Mouse (Mus musculus) midbrain, embryonic 10.5 days (tissue): Measurements from ENCODE around the gene Rorb. TPM values are rescaled to one million over a fixed set of nuclear protein-coding genes. Genes with fewer than 3 reads are reported as not detected.

Source experiments
- DNase-seq: peaks from one replicate; pipeline ENCODE4 v3.0.0-alpha.2; 2017; ENCODE audit warnings: low spot score
- H3K27ac ChIP-seq: fragments of 300-500 bp; sonication (generic); replicated peaks from 2 replicates; pipeline ENCODE4 v1.5.1; 2016; ENCODE audit warnings: mild to moderate bottlenecking
- H3K27me3 ChIP-seq: fragments of 300-500 bp; sonication (generic); 2 replicates; pipeline ENCODE4 v1.6.1; 2016; ENCODE audit warnings: low read depth, mild to moderate bottlenecking; ENCODE audit not compliant: poor library complexity, severe bottlenecking
- H3K36me3 ChIP-seq: fragments of 300-500 bp; sonication (generic); 2 replicates; pipeline ENCODE4 v1.6.1; 2016; ENCODE audit warnings: mild to moderate bottlenecking, moderate library complexity
- H3K4me1 ChIP-seq: fragments of 300-500 bp; sonication (generic); 2 replicates; pipeline ENCODE4 v1.6.1; 2016
- H3K4me3 ChIP-seq: fragments of 300-500 bp; sonication (generic); 2 replicates; pipeline ENCODE4 v1.5.1; 2016; ENCODE audit warnings: mild to moderate bottlenecking, moderate library complexity
- H3K9me3 ChIP-seq: fragments of 300-500 bp; sonication (generic); replicated peaks from 2 replicates; pipeline ENCODE4 v1.6.1; 2016; ENCODE audit warnings: mild to moderate bottlenecking
- WGBS: fragments of 180-500 bp; shearing (Covaris S2); methylation state at CpG from one replicate; pipeline ENCODE4 v1.1.7; 2016; 5-methylcytosine and 5-hydroxymethylcytosine counted together
- polyA plus RNA-seq: library from polyadenylated mRNA; unstranded; fragments of >200 nt; fragmentation: Nextera tagmentation; extraction: Ambion mirVana; gene quantifications from 2 replicates; pipeline ENCODE4 v1.2.1, GENCODE M21; 2016

The Rorb gene
- polyA plus RNA-seq, 1 experiment from 2014 or later, result 1.5 TPM

- Histone ChIP-seq H3K4me1 (no peaks in the 10 kb centered on the region), H3K27me3 (no peaks in the 10 kb centered on the region), H3K9me3 (no peaks in the 10 kb centered on the region), H3K36me3 (no peaks in the 10 kb centered on the region), H3K27ac (no peak overlapping the region), H3K4me3 (no peak overlapping the region)
- 89% methylated on average over 7 of the region's 7 CpGs for WGBS
- DNase-seq, result no peak
Measured at GRCm38 (mm10) chr19:19089427-19089826, 21.6 kb downstream of the Rorb start.

DNA sequence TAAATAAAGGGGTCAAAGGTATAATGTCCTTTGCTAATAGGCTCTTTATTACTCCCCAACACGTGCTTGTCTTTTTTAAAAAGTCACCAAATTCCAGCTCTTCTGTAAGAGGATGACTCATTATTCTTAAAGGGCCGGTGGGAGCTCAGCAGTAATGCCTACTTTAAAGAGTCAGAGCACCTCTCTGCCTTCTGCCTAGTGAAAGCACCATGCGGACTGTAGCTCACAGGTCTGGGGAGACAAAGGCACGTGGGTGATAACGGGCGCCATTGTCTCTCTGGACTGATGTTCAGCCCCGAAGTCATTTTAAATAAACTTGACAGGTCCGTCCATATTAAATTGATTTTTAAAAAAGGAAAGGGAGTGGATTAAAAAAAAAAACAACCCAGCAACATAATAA, 33.1 kb downstream of the Rorb start:
- Histone ChIP-seq H3K9me3 (no peaks in the 10 kb centered on the region), H3K36me3 (no peaks in the 10 kb centered on the region), H3K4me3 (no peak overlapping the region), H3K4me1 (no peaks in the 10 kb centered on the region), H3K27me3 (no peaks in the 10 kb centered on the region), H3K27ac (no peak overlapping the region)
- 82% methylated on average over 8 of the region's 8 CpGs for WGBS
- no peak for DNase-seq

GRCm38 (mm10) chr19:19074756-19075155, 36.2 kb downstream of the Rorb start:
- H3K9me3 ChIP-seq, result no peaks in the 10 kb centered on the region
- no peaks in the 10 kb centered on the region for H3K36me3 ChIP-seq
- no peaks in the 10 kb centered on the region for H3K27me3 ChIP-seq
- WGBS, result 87% methylated on average over 6 of the region's 6 CpGs
- H3K4me3 ChIP-seq, result no peak overlapping the region
- DNase-seq, result no peak
- no peak overlapping the region for H3K27ac ChIP-seq
- no peaks in the 10 kb centered on the region for H3K4me1 ChIP-seq

DNA sequence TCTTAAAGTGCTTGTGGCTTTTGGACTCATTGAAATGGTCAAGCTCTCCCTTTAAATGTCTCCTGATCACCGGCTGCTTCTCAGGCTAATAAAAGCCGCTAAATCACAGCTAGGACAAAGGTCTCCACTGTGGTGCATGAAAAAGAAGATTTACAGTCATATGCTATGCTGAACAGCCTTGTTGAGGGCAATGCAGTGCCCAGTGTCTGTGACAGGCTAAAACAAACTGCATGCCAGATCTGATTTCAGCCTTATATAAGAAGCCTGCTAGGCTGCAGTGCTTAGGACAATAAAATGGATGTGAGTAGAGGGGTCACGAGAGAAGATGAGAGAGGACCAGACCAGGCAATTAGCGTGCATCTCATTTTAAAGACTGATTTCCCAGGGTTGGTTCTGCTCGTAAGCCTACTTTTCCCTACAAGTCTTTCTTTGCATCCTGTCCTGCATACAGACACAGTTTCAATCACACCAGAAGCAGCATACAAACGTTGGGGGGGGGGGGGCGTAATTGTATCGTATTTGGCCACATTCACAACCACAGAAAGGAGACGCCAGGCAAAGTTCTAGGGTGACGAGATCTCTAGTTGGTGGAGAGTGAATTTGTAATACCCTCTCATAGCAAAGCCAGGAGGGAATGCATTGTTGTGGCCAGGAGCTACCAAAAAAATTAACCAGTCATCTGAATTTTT, 52.1 kb downstream of the Rorb start:
- no peak overlapping the region for H3K27ac ChIP-seq
- no peaks in the 10 kb centered on the region for H3K9me3 ChIP-seq
- WGBS, result 76% methylated on average over 10 of the region's 10 CpGs
- H3K36me3 ChIP-seq, result no peaks in the 10 kb centered on the region
- DNase-seq, result no peak
- no peaks in the 10 kb centered on the region for H3K27me3 ChIP-seq
- peaks cover 8% of the 10 kb centered on the region for H3K4me1 ChIP-seq
- no peak overlapping the region for H3K4me3 ChIP-seq

GRCm38 (mm10) chr19:19058201-19058600, 52.8 kb downstream of the Rorb start:
- WGBS, result 93% methylated on average over 8 of the region's 8 CpGs
- H3K27ac ChIP-seq, result no peak overlapping the region
- peaks cover 8% of the 10 kb centered on the region for H3K4me1 ChIP-seq
- DNase-seq, result no peak
- no peaks in the 10 kb centered on the region for H3K27me3 ChIP-seq
- no peaks in the 10 kb centered on the region for H3K9me3 ChIP-seq
- no peak overlapping the region for H3K4me3 ChIP-seq
- no peaks in the 10 kb centered on the region for H3K36me3 ChIP-seq

GRCm38 (mm10) chr19:19043138-19043537, 67.9 kb downstream of the Rorb start:
- Histone ChIP-seq H3K4me3 (no peak overlapping the region), H3K27ac (no peak overlapping the region), H3K4me1 (peaks cover 7% of the 10 kb centered on the region), H3K27me3 (no peaks in the 10 kb centered on the region), H3K36me3 (no peaks in the 10 kb centered on the region), H3K9me3 (no peaks in the 10 kb centered on the region)
- 58% methylated on average over 2 of the region's 2 CpGs for WGBS
- no peak for DNase-seq

- WGBS, result 64% methylated on average over 2 of the region's 2 CpGs
- H3K4me1 ChIP-seq, result peaks cover 7% of the 10 kb centered on the region
- H3K9me3 ChIP-seq, result no peaks in the 10 kb centered on the region
- H3K27me3 ChIP-seq, result no peaks in the 10 kb centered on the region
- no peak for DNase-seq
- no peak overlapping the region for H3K4me3 ChIP-seq
- no peaks in the 10 kb centered on the region for H3K36me3 ChIP-seq
- no peak overlapping the region for H3K27ac ChIP-seq
Measured at GRCm38 (mm10) chr19:19040800-19041199, 70.2 kb downstream of the Rorb start.

GRCm38 (mm10) chr19:19034482-19035315, 76.3 kb downstream of the Rorb start:
- Histone ChIP-seq H3K4me1 (no peaks in the 10 kb centered on the region), H3K27ac (no peak overlapping the region), H3K9me3 (no peaks in the 10 kb centered on the region), H3K36me3 (no peaks in the 10 kb centered on the region), H3K4me3 (no peak overlapping the region), H3K27me3 (no peaks in the 10 kb centered on the region)
- WGBS, result 88% methylated on average over 5 of the region's 5 CpGs
- no peak for DNase-seq

DNA sequence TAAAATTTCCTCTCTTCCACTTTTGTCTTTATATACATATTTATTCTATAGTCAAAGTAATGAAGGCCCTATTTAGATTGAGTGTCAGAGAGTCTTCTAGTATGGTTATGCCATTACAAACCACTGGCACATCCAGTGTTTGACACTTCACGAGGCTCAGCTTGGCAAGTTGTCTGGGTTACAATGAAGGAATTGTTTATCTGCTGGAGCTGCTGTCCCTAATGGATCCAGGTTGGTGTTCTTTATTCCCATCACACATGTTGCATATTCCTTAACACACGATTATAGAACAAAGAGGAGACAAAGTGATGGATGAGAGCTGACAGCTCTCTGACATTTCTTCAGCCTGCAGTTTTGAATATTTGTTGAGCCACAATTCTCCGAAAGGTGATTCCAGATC, 77.0 kb downstream of the Rorb start:
- WGBS, result 85% methylated on average over 3 of the region's 3 CpGs

GRCm38 (mm10) chr19:19005144-19005543, 105.9 kb downstream of the Rorb start:
- H3K9me3 ChIP-seq, result no peaks in the 10 kb centered on the region
- no peaks in the 10 kb centered on the region for H3K27me3 ChIP-seq
- no peaks in the 10 kb centered on the region for H3K36me3 ChIP-seq
- no peak overlapping the region for H3K4me3 ChIP-seq
- peaks cover 25% of the 10 kb centered on the region for H3K4me1 ChIP-seq
- peak; percentile 24 for DNase-seq
- peak overlapping the region; percentile 46; the same call in 1 of the 2 replicates for H3K27ac ChIP-seq
- WGBS, result 66% methylated on average over 6 of the region's 6 CpGs

More for the DNA sequence above, 77.0 kb downstream of the Rorb start:
- Histone ChIP-seq H3K27ac (no peak overlapping the region), H3K4me3 (no peak overlapping the region), H3K36me3 (no peaks in the 10 kb centered on the region), H3K4me1 (no peaks in the 10 kb centered on the region), H3K9me3 (no peaks in the 10 kb centered on the region), H3K27me3 (no peaks in the 10 kb centered on the region)
- no peak for DNase-seq

DNA sequence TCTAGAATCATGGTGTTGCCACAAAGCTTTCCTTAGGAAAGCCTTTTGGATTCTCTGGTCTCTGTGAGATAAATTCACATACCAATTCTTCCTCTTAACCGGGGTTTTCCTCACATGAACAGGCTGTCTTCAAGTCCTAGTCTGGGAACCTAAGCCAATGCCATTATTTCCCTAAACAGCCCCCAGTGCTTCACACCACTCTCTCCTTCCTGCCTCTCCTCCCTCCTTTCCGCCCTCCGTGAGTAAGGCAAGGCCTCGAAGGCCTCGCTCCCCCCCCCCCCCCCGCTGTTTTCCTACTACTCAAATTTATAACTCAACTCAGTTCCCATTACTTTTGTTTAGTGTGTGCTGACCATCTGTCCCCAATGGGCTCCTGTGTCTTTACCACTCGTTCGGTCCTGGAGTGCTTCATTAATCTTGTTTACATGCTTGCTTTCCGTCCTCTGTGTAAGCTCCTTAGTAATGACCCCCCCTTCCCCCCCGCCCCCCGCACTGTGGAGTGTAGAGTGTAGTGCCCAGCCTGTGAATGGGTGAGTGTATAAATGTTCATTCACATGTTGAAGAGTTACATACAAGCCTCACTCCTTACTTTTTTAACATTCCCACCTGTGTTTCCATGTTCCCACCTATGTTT, 106.9 kb downstream of the Rorb start:
- Histone ChIP-seq H3K27ac (0 out of 2 replicates have a peak overlapping the region, but pooled peaks have one; percentile 23), H3K36me3 (no peaks in the 10 kb centered on the region), H3K4me1 (peaks cover 25% of the 10 kb centered on the region), H3K9me3 (no peaks in the 10 kb centered on the region), H3K27me3 (no peaks in the 10 kb centered on the region), H3K4me3 (no peak overlapping the region)
- WGBS, result 65% methylated on average over 9 of the region's 11 CpGs
- no peak for DNase-seq

DNA sequence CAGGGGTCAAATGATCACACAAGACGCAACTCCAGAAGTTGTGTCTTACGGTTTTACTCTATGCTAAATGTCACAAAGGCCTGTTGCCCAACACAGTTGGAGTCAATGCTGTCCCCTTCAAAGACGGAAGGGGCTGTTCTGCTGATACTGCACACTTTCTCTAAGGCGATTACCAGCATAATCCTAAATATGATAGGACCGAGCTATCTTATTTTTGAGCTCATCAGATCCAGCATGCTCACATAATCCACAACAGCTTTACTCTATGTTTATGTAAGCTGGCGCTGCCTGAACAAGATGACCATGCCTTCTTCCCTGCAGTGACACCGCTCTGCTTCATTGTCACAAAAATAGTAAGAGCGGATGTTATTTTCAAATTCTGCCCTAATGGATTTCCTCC, 112.0 kb downstream of the Rorb start:
- Histone ChIP-seq H3K4me3 (no peak overlapping the region), H3K4me1 (peaks cover 11% of the 10 kb centered on the region), H3K36me3 (no peaks in the 10 kb centered on the region), H3K9me3 (no peaks in the 10 kb centered on the region), H3K27ac (no peak overlapping the region), H3K27me3 (no peaks in the 10 kb centered on the region)
- WGBS, result 91% methylated on average over 8 of the region's 8 CpGs
- no peak for DNase-seq

GRCm38 (mm10) chr19:18997711-18998110, 113.3 kb downstream of the Rorb start:
- whole genome bisulfite sequencing, result 73% methylated on average over 1 of the region's 1 CpGs
- Histone ChIP-seq H3K4me3 (no peak overlapping the region), H3K4me1 (peaks cover 7% of the 10 kb centered on the region), H3K27ac (no peak overlapping the region), H3K9me3 (no peaks in the 10 kb centered on the region), H3K36me3 (no peaks in the 10 kb centered on the region), H3K27me3 (no peaks in the 10 kb centered on the region)
- no peak for DNase-seq
